Mouse (Mus musculus) CD4-positive, CD25-positive, alpha-beta regulatory T cell, adult 2 months (primary cell): ENCODE data around the gene Zbed5.

Source experiments
- DNase-seq: peaks from one replicate; pipeline ENCODE4 v3.0.0-alpha.2; 2012; ENCODE audit warnings: low read depth, low spot score

Gene Zbed5

DNA sequence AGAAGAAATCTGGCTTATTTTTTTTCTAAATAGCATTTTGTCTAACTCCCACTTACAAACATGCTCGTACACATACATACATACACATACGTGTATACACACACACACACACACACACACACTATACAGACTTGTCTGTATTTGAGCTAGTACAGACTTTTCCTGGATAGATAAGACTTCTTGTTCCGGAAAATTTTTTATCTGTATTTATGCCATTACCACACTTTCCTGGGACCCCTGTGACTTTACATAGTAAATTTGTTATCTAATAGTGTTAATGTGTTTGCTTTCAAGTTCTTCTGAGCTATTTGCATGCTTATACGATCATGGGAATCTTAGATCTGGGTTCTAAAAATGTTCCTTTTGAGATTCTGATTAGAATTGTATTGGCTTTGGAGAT, 56.6 kb downstream of the Zbed5 start:
- DNase-seq: no peak
